Mouse (Mus musculus) forebrain, embryonic 15.5 days (tissue): ENCODE data around the gene Ugt1a10. TPM values are rescaled to one million over a fixed set of nuclear protein-coding genes. Genes with fewer than 3 reads are reported as not detected.

Source experiments
- ATAC-seq: fragments of 200-750 bp; cut with Nextera tagmentation; replicated peaks from 2 replicates; pipeline ENCODE4 v1.8.0; 2017; ENCODE audit warnings: mild to moderate bottlenecking, moderate TSS enrichment, moderate library complexity
- H3K27ac ChIP-seq: fragments of 300-500 bp; sonication (generic); replicated peaks from 2 replicates; pipeline ENCODE4 v1.5.1; 2015; ENCODE audit warnings: mild to moderate bottlenecking, inconsistent platforms
- H3K27me3 ChIP-seq: fragments of 300-500 bp; sonication (generic); 2 replicates; pipeline ENCODE4 v1.6.1; 2015; ENCODE audit warnings: inconsistent platforms
- H3K36me3 ChIP-seq: fragments of 300-500 bp; sonication (generic); 2 replicates; pipeline ENCODE4 v1.6.1; 2015; ENCODE audit warnings: mild to moderate bottlenecking, inconsistent platforms
- H3K4me1 ChIP-seq: fragments of 300-500 bp; sonication (generic); 2 replicates; pipeline ENCODE4 v1.6.1; 2015; ENCODE audit warnings: inconsistent platforms
- H3K4me2 ChIP-seq: fragments of 300-500 bp; sonication (generic); replicated peaks from 2 replicates; pipeline ENCODE4 v1.6.1; 2015; ENCODE audit warnings: mild to moderate bottlenecking, inconsistent platforms
- H3K4me3 ChIP-seq: fragments of 300-500 bp; sonication (generic); 2 replicates; pipeline ENCODE4 v1.5.1; 2015; ENCODE audit warnings: mild to moderate bottlenecking, inconsistent platforms
- H3K9ac ChIP-seq: fragments of 300-500 bp; sonication (generic); replicated peaks from 2 replicates; pipeline ENCODE4 v1.6.1; 2015; ENCODE audit warnings: mild to moderate bottlenecking, inconsistent platforms
- H3K9me3 ChIP-seq: fragments of 300-500 bp; sonication (generic); 2 replicates; pipeline ENCODE4 v1.6.1; 2016; ENCODE audit warnings: inconsistent platforms
- WGBS: fragments of 180-500 bp; shearing (Covaris S2); methylation state at CpG from one replicate; pipeline ENCODE4 v1.1.7; 2015; ENCODE audit warnings: mixed read lengths; 5-methylcytosine and 5-hydroxymethylcytosine counted together
- microRNA-seq: library from miRNA; unstranded; fragments of <30 nt; microRNA quantifications from one replicate; pipeline ENCODE4, GENCODE M21; 2016
- polyA plus RNA-seq: library from polyadenylated mRNA; unstranded; fragments of >200 nt; fragmentation: Nextera tagmentation; extraction: Ambion mirVana; gene quantifications from 2 replicates; pipeline ENCODE4 v1.2.1, GENCODE M21; 2015

Ugt1a10 gene
- polyA plus RNA-seq, 1 experiment from 2014 or later, result not detected

GRCm38 (mm10) chr1:88263778-88264177, 208.6 kb downstream of the Ugt1a10 start:
- no peak for ATAC-seq
- WGBS, result 91% methylated on average over 5 of the region's 5 CpGs

GRCm38 (mm10) chr1:88264237-88264868, 209.2 kb downstream of the Ugt1a10 start:
- Histone ChIP-seq H3K4me1 (no peaks in the 10 kb centered on the region), H3K4me2 (no peak overlapping the region), H3K9ac (no peak overlapping the region), H3K27me3 (no peaks in the 10 kb centered on the region), H3K36me3 (peaks cover 92% of the 10 kb centered on the region), H3K9me3 (no peaks in the 10 kb centered on the region), H3K4me3 (no peak overlapping the region), H3K27ac (no peak overlapping the region)
- ATAC-seq, result no peak
- 92% methylated on average over 7 of the region's 7 CpGs for WGBS

More at GRCm38 (mm10) chr1:88263778-88264177, 208.6 kb downstream of the Ugt1a10 start:
- Histone ChIP-seq H3K4me3 (no peak overlapping the region), H3K27ac (no peak overlapping the region), H3K36me3 (peaks cover 86% of the 10 kb centered on the region), H3K27me3 (no peaks in the 10 kb centered on the region), H3K4me1 (no peaks in the 10 kb centered on the region), H3K4me2 (no peak overlapping the region), H3K9ac (no peak overlapping the region), H3K9me3 (no peaks in the 10 kb centered on the region)

- Histone ChIP-seq H3K27ac (no peak overlapping the region), H3K36me3 (peaks cover 93% of the 10 kb centered on the region), H3K9ac (no peak overlapping the region), H3K4me1 (no peaks in the 10 kb centered on the region), H3K4me2 (no peak overlapping the region), H3K4me3 (no peak overlapping the region), H3K27me3 (no peaks in the 10 kb centered on the region), H3K9me3 (no peaks in the 10 kb centered on the region)
- WGBS, result 78% methylated on average over 4 of the region's 4 CpGs
- no peak for ATAC-seq
Observed at GRCm38 (mm10) chr1:88264869-88265240, 209.7 kb downstream of the Ugt1a10 start.

- Histone ChIP-seq H3K4me3 (no peak overlapping the region), H3K27ac (no peak overlapping the region), H3K4me1 (no peaks in the 10 kb centered on the region), H3K36me3 (peaks cover 88% of the 10 kb centered on the region), H3K27me3 (no peaks in the 10 kb centered on the region), H3K4me2 (no peak overlapping the region), H3K9me3 (no peaks in the 10 kb centered on the region), H3K9ac (no peak overlapping the region)
- 90% methylated on average over 13 of the region's 13 CpGs for WGBS
- no peak for ATAC-seq
Observed at GRCm38 (mm10) chr1:88266123-88266522, 210.9 kb downstream of the Ugt1a10 start.

- H3K36me3 ChIP-seq, result peaks cover 81% of the 10 kb centered on the region
- no peak overlapping the region for H3K4me2 ChIP-seq
- H3K9me3 ChIP-seq, result no peaks in the 10 kb centered on the region
- no peak overlapping the region for H3K4me3 ChIP-seq
- H3K9ac ChIP-seq, result no peak overlapping the region
- no peak overlapping the region for H3K27ac ChIP-seq
- no peaks in the 10 kb centered on the region for H3K27me3 ChIP-seq
- no peaks in the 10 kb centered on the region for H3K4me1 ChIP-seq
- ATAC-seq, result no peak
- 94% methylated on average over 6 of the region's 6 CpGs for WGBS
Observed at GRCm38 (mm10) chr1:88267489-88267888, 212.3 kb downstream of the Ugt1a10 start.

GRCm38 (mm10) chr1:88268070-88268469, 212.9 kb downstream of the Ugt1a10 start:
- Histone ChIP-seq H3K27me3 (no peaks in the 10 kb centered on the region), H3K9me3 (no peaks in the 10 kb centered on the region), H3K27ac (no peak overlapping the region), H3K4me3 (no peak overlapping the region), H3K4me2 (no peak overlapping the region), H3K4me1 (no peaks in the 10 kb centered on the region), H3K9ac (no peak overlapping the region), H3K36me3 (peaks cover 80% of the 10 kb centered on the region)
- no peak for ATAC-seq
- WGBS, result 89% methylated on average over 6 of the region's 6 CpGs

Small RNA genes within 50 kb of the gene (microRNA-seq; reads per million reads assigned to microRNA genes)
- gene Gm25198, result not detected

Other genes with a start within 250 kb of the Ugt1a10 start
- 47.1 and 50.2 TPM in 2 replicates for gene Dgkd, start 202.1 kb upstream of the Ugt1a10 start, polyA plus RNA-seq
- 26.7 and 27.2 TPM in 2 replicates for gene Usp40, start 46.8 kb upstream of the Ugt1a10 start, polyA plus RNA-seq
- gene Ugt1a9, start 15.4 kb downstream of the Ugt1a10 start, polyA plus RNA-seq, result 0.15 TPM in 1 of 2 replicates, not detected in the other
- not detected in 2 replicates for gene Ugt1a8, start 32.4 kb downstream of the Ugt1a10 start, polyA plus RNA-seq
- 0.60 and 1.1 TPM in 2 replicates for gene Ugt1a7c, start 39.7 kb downstream of the Ugt1a10 start, polyA plus RNA-seq
- 2.1 and 2.3 TPM in 2 replicates for gene Ugt1a6b, start 47.9 kb downstream of the Ugt1a10 start, polyA plus RNA-seq
- 2.3 and 4.4 TPM in 2 replicates for gene Ugt1a6a, start 79.4 kb downstream of the Ugt1a10 start, polyA plus RNA-seq
- gene Ugt1a5, start 110.6 kb downstream of the Ugt1a10 start, polyA plus RNA-seq, result not detected in 2 replicates
- gene Ugt1a2, start 145.2 kb downstream of the Ugt1a10 start, polyA plus RNA-seq, result not detected in 2 replicates
- gene Dnajb3, start 150.4 kb downstream of the Ugt1a10 start, polyA plus RNA-seq, result 13.7 TPM in 2 replicates
- gene Ugt1a1, start 156.6 kb downstream of the Ugt1a10 start, polyA plus RNA-seq, result not detected in 2 replicates
- 0.73 and 0.88 TPM in 2 replicates for gene Mroh2a, start 171.6 kb downstream of the Ugt1a10 start, polyA plus RNA-seq
- gene Hjurp, start 222.2 kb downstream of the Ugt1a10 start, polyA plus RNA-seq, result 115 and 118 TPM in 2 replicates
- gene Trpm8, start 222.3 kb downstream of the Ugt1a10 start, polyA plus RNA-seq, result 0.06 and 0.11 TPM in 2 replicates